Mouse (Mus musculus): ENCODE measurements at regions not wholly inside any gene's neighbourhood (a gene's known extent, or its start where the extent isn't known, plus 50 kb on each side); places are given as distances from the start of the nearest gene placed in this dataset.

DNA sequence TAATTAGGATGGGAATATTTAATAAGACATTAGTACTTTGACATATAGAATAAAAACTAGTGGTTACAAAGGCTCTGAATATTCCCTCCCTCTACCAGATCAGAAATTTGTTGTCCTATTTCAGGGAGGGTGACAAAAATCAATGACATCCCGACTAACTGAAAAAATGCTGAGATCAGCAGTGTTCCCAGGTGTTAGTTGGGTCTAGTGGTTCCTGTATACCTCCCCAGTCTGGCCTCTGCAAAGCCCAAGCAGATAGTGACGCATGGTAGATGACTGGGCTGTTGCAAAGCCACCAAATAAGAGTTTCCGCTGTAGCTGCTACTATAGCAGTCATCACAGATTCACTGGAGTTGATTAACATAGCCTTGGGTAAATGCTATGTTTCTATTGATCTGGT lies 59.9 kb upstream of the Gm4791 start:
- 70% methylated on average over 3 of the region's 3 CpGs for WGBS
- Histone ChIP-seq H3K4me3 (ENCODE audit: low read depth, low read length) (no peak overlapping the region), H3K36me3 (ENCODE audit: control insufficient read depth, insufficient read depth, low read length) (no peaks in the 10 kb centered on the region), H3K27ac (ENCODE audit: insufficient read depth, low read depth, low read length) (no peak overlapping the region), H3K27me3 (ENCODE audit: control insufficient read depth, insufficient read depth, low read length) (no peaks in the 10 kb centered on the region), H3K4me1 (ENCODE audit: control insufficient read depth, insufficient read depth, insufficient read length, low read length) (no peaks in the 10 kb centered on the region)
- TF ChIP-seq CTCF (IDR thresholded peaks at IDR 0.05; ENCODE audit: extremely low read depth, insufficient read length, insufficient replicate concordance, low read depth, low read length) = no peak
- no peak for TF ChIP-seq POLR2A (IDR thresholded peaks at IDR 0.05; ENCODE audit: low read depth, low read length)

- TF ChIP-seq POLR2A (IDR thresholded peaks at IDR 0.05; ENCODE audit: low read depth, low read length) = no peak
- TF ChIP-seq CTCF (IDR thresholded peaks at IDR 0.05; ENCODE audit: extremely low read depth, insufficient read length, insufficient replicate concordance, low read depth, low read length) = no peak
- Histone ChIP-seq H3K27ac (ENCODE audit: insufficient read depth, low read depth, low read length) (no peak overlapping the region), H3K36me3 (ENCODE audit: control insufficient read depth, insufficient read depth, low read length) (no peaks in the 10 kb centered on the region), H3K4me3 (ENCODE audit: low read depth, low read length) (no peak overlapping the region), H3K4me1 (ENCODE audit: control insufficient read depth, insufficient read depth, insufficient read length, low read length) (no peaks in the 10 kb centered on the region), H3K27me3 (ENCODE audit: control insufficient read depth, insufficient read depth, low read length) (no peaks in the 10 kb centered on the region)
- 42% methylated on average over 3 of the region's 3 CpGs for WGBS
Observed at GRCm38 (mm10) chr9:46925641-46926040, 72.9 kb upstream of the Gm4791 start.

- Histone ChIP-seq H3K4me3 (ENCODE audit: low read depth, low read length) (no peak overlapping the region), H3K27ac (ENCODE audit: insufficient read depth, low read depth, low read length) (no peak overlapping the region), H3K27me3 (ENCODE audit: control insufficient read depth, insufficient read depth, low read length) (no peaks in the 10 kb centered on the region), H3K4me1 (ENCODE audit: control insufficient read depth, insufficient read depth, insufficient read length, low read length) (no peaks in the 10 kb centered on the region), H3K36me3 (ENCODE audit: control insufficient read depth, insufficient read depth, low read length) (no peaks in the 10 kb centered on the region)
- 88% methylated on average over 1 of the region's 1 CpGs for WGBS
- TF ChIP-seq POLR2A (IDR thresholded peaks at IDR 0.05; ENCODE audit: low read depth, low read length) = no peak
- no peak for TF ChIP-seq CTCF (IDR thresholded peaks at IDR 0.05; ENCODE audit: extremely low read depth, insufficient read length, insufficient replicate concordance, low read depth, low read length)
Observed at GRCm38 (mm10) chr9:46920081-46920480, 78.5 kb upstream of the Gm4791 start.

GRCm38 (mm10) chr9:46913238-46913637 lies 85.3 kb upstream of the Gm4791 start:
- 42% methylated on average over 3 of the region's 3 CpGs for WGBS
- H3K27me3 ChIP-seq (ENCODE audit: control insufficient read depth, insufficient read depth, low read length) = no peaks in the 10 kb centered on the region
- no peak overlapping the region for H3K4me3 ChIP-seq (ENCODE audit: low read depth, low read length)
- no peak overlapping the region for H3K27ac ChIP-seq (ENCODE audit: insufficient read depth, low read depth, low read length)
- H3K4me1 ChIP-seq (ENCODE audit: control insufficient read depth, insufficient read depth, insufficient read length, low read length) = no peaks in the 10 kb centered on the region
- no peaks in the 10 kb centered on the region for H3K36me3 ChIP-seq (ENCODE audit: control insufficient read depth, insufficient read depth, low read length)
- no peak for TF ChIP-seq POLR2A (IDR thresholded peaks at IDR 0.05; ENCODE audit: low read depth, low read length)
- TF ChIP-seq CTCF (IDR thresholded peaks at IDR 0.05; ENCODE audit: extremely low read depth, insufficient read length, insufficient replicate concordance, low read depth, low read length) = no peak

- H3K27ac ChIP-seq (ENCODE audit: insufficient read depth, low read depth, low read length) = no peak overlapping the region
- TF ChIP-seq CTCF (IDR thresholded peaks at IDR 0.05; ENCODE audit: extremely low read depth, insufficient read length, insufficient replicate concordance, low read depth, low read length) (no peak), POLR2A (IDR thresholded peaks at IDR 0.05; ENCODE audit: low read depth, low read length) (no peak)
- H3K27me3 ChIP-seq (ENCODE audit: control insufficient read depth, insufficient read depth, low read length) = no peaks in the 10 kb centered on the region
- H3K36me3 ChIP-seq (ENCODE audit: control insufficient read depth, insufficient read depth, low read length) = no peaks in the 10 kb centered on the region
- H3K4me3 ChIP-seq (ENCODE audit: low read depth, low read length) = no peak overlapping the region
- WGBS = 32% methylated on average over 6 of the region's 6 CpGs
- no peaks in the 10 kb centered on the region for H3K4me1 ChIP-seq (ENCODE audit: control insufficient read depth, insufficient read depth, insufficient read length, low read length)
Observed at GRCm38 (mm10) chr9:46909412-46910013, 89.0 kb upstream of the Gm4791 start.

- Histone ChIP-seq H3K4me1 (ENCODE audit: control insufficient read depth, insufficient read depth, insufficient read length, low read length) (no peaks in the 10 kb centered on the region), H3K4me3 (ENCODE audit: low read depth, low read length) (no peak overlapping the region), H3K27ac (ENCODE audit: insufficient read depth, low read depth, low read length) (no peak overlapping the region), H3K27me3 (ENCODE audit: control insufficient read depth, insufficient read depth, low read length) (no peaks in the 10 kb centered on the region), H3K36me3 (ENCODE audit: control insufficient read depth, insufficient read depth, low read length) (no peaks in the 10 kb centered on the region)
- 71% methylated on average over 3 of the region's 3 CpGs for WGBS
- TF ChIP-seq CTCF (IDR thresholded peaks at IDR 0.05; ENCODE audit: extremely low read depth, insufficient read length, insufficient replicate concordance, low read depth, low read length) (no peak), POLR2A (IDR thresholded peaks at IDR 0.05; ENCODE audit: low read depth, low read length) (no peak)
Observed at GRCm38 (mm10) chr9:46905081-46905480, 93.5 kb upstream of the Gm4791 start.

DNA sequence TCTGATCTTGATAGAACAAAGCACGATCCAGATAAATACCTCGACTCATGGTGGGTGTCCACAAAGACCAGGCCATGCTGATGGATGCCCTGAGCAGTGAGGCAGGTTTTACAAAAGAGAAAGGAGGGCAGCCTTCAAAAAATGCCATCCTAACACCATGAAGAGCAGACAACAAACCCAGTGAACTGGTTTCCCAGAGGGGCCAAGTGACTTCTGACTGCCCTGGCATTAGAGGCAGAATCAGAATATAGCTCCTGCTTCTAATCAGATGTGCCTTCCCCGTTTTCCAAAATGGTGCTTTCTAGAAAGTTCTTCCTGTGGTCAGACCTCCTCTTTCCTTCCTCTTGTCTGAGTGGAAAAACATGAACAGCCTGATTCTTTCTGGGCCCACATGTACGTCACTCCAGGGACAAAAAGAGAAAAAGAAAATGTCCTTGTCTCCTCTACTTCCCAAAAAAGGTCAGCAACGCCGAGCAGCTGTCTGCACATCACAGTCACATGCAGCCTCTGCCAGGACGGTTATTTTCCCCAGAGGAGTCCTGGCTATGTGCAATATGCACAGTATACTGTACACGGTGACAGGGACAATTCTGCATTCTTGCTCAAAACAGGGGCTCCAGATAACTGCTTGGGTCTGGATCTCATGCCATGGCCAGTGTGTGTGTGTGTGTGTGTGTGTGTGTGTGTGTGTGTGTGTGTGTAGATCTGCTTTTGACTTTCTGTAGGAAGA lies 94.9 kb upstream of the Gm4791 start:
- WGBS = 54% methylated on average over 8 of the region's 8 CpGs

More for the DNA sequence above, 94.9 kb upstream of the Gm4791 start:
- Histone ChIP-seq H3K4me3 (ENCODE audit: low read depth, low read length) (no peak overlapping the region), H3K36me3 (ENCODE audit: control insufficient read depth, insufficient read depth, low read length) (no peaks in the 10 kb centered on the region), H3K27me3 (ENCODE audit: control insufficient read depth, insufficient read depth, low read length) (no peaks in the 10 kb centered on the region), H3K27ac (ENCODE audit: insufficient read depth, low read depth, low read length) (no peak overlapping the region), H3K4me1 (ENCODE audit: control insufficient read depth, insufficient read depth, insufficient read length, low read length) (no peaks in the 10 kb centered on the region)
- TF ChIP-seq POLR2A (IDR thresholded peaks at IDR 0.05; ENCODE audit: low read depth, low read length) = no peak
- no peak for TF ChIP-seq CTCF (IDR thresholded peaks at IDR 0.05; ENCODE audit: extremely low read depth, insufficient read length, insufficient replicate concordance, low read depth, low read length)

Measured in small intestine, adult 2 months (tissue).